Mouse (Mus musculus) cerebellum, adult 2 months (tissue): ENCODE measurements at regions not wholly inside any gene's neighbourhood (a gene's known extent, or its start where the extent isn't known, plus 50 kb on each side); places are given as distances from the start of the nearest gene placed in this dataset.

Experiments
- CTCF ChIP-seq: fragments of 200-500 bp; IDR thresholded peaks from 2 replicates; pipeline ENCODE4 v1.5.1; 2011; ENCODE audit warnings: low read depth, mild to moderate bottlenecking, control low read depth, low read length, moderate library complexity, borderline replicate concordance; ENCODE audit not compliant: insufficient read depth
- POLR2A ChIP-seq: fragments of 200-500 bp; IDR thresholded peaks from 2 replicates; pipeline ENCODE4 v1.6.1; 2011; ENCODE audit warnings: low read length, control low read depth, borderline replicate concordance; ENCODE audit not compliant: insufficient read depth

DNA sequence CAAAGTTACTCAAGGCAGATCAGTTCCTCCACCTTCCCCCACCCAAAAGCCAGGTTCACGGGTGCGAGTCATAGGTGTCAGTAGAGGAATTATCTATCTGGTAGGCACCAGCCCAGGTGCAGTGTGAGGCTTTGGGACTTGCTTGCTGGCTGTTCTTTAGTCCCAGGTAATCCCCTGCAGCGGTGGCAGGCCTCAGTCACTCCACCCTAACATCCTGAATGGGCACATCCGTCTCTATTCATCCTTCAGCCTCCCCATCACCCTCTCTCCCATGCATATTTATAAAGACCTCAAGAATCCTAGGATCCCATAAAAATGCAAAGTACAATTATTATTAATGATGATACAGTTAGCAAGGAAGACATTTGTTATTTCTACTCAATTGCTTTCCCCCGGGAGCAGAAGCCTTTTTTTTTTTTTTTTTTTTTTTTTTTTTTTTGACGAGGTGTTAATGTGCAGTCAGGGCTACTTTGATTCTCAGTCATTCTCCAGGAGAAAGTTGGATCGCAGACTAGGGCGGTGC, 389.1 kb downstream of the Sorl1 start:
- TF ChIP-seq CTCF (no peak), POLR2A (no peak)
